Mouse (Mus musculus) retina, postnatal 1 day (tissue): ENCODE data around the gene Fem1a.
A peak's percentile ranks its signal among the peaks of the same experiment; 100 is the strongest.

Experiments used
- DNase-seq: peaks from one replicate; pipeline ENCODE4 v3.0.0-alpha.2; 2012

Gene Fem1a

GRCm38 (mm10) chr17:56256239-56256881, at the start of gene Fem1a:
Fem1a (plus strand) TSS chr17:56256810.
- peak; percentile 100 for DNase-seq

- no peak for DNase-seq
Measured at GRCm38 (mm10) chr17:56206986-56207674, 49.5 kb upstream of the Fem1a start.

GRCm38 (mm10) chr17:56207963-56208530, 48.6 kb upstream of the Fem1a start:
- no peak for DNase-seq

- DNase-seq = no peak
Measured at GRCm38 (mm10) chr17:56208821-56209220, 47.8 kb upstream of the Fem1a start.

- no peak for DNase-seq
Measured at GRCm38 (mm10) chr17:56211090-56211489, 45.5 kb upstream of the Fem1a start.

GRCm38 (mm10) chr17:56212676-56213075, 43.9 kb upstream of the Fem1a start:
- DNase-seq = no peak

GRCm38 (mm10) chr17:56214229-56214628, 42.4 kb upstream of the Fem1a start:
- no peak for DNase-seq

GRCm38 (mm10) chr17:56217670-56218069, 38.9 kb upstream of the Fem1a start:
- no peak for DNase-seq

GRCm38 (mm10) chr17:56218377-56219191, 38.0 kb upstream of the Fem1a start, which contains the start of gene Dpp9:
Dpp9 (minus strand) TSS chr17:56218905.
- peak; percentile 99 for DNase-seq

GRCm38 (mm10) chr17:56219251-56219650, 37.4 kb upstream of the Fem1a start:
- DNase-seq = no peak

- no peak for DNase-seq
Measured at GRCm38 (mm10) chr17:56219805-56220204, 36.8 kb upstream of the Fem1a start.

GRCm38 (mm10) chr17:56224916-56225315, 31.7 kb upstream of the Fem1a start:
- no peak for DNase-seq

- DNase-seq = no peak
Measured at GRCm38 (mm10) chr17:56226566-56226965, 30.0 kb upstream of the Fem1a start.

- DNase-seq = no peak
Measured at GRCm38 (mm10) chr17:56229943-56230342, 26.7 kb upstream of the Fem1a start.

GRCm38 (mm10) chr17:56233389-56233788, 23.2 kb upstream of the Fem1a start:
- no peak for DNase-seq

- DNase-seq = peak; percentile 97
Measured at GRCm38 (mm10) chr17:56233818-56234469, 22.7 kb upstream of the Fem1a start.

GRCm38 (mm10) chr17:56241541-56242401, 14.8 kb upstream of the Fem1a start:
- DNase-seq = peak; percentile 91

GRCm38 (mm10) chr17:56245608-56246007, 11.0 kb upstream of the Fem1a start:
- no peak for DNase-seq

GRCm38 (mm10) chr17:56251136-56251829, 5.3 kb upstream of the Fem1a start:
- DNase-seq = peak; percentile 67

- no peak for DNase-seq
Measured at GRCm38 (mm10) chr17:56254695-56255094, 1.9 kb upstream of the Fem1a start.

GRCm38 (mm10) chr17:56255429-56255828, 1.2 kb upstream of the Fem1a start:
- no peak for DNase-seq
